Mouse (Mus musculus) gastrocnemius, postnatal 4 days (tissue): ENCODE results near the gene Pde4d. TPM values are rescaled to one million over a fixed set of nuclear protein-coding genes. Genes with fewer than 3 reads are reported as not detected.

Experiments used
- DNase-seq, 2 experiments: peaks; one replicate each; pipeline ENCODE4 v3.0.0; 2021 to 2022; ENCODE audit warnings: low spot score in 2 of 2, mixed read lengths in 2 of 2
- total RNA-seq, 2 experiments: library from RNA; stranded (reverse); gene quantifications; 2 replicates each; pipeline ENCODE4 v1.2.3; 2021

Pde4d gene
- total RNA-seq, 2 experiments from 2014 or later = 67.3 to 73.3 TPM

- DNase-seq = no peak
Observed at GRCm38 (mm10) chr13:109645910-109646284, 1196.1 kb downstream of the Pde4d start.

- no peak for DNase-seq
Observed at GRCm38 (mm10) chr13:109646597-109647232, 1197.0 kb downstream of the Pde4d start.

- no peak for DNase-seq
Observed at GRCm38 (mm10) chr13:109647479-109648199, 1197.9 kb downstream of the Pde4d start.

- DNase-seq = no peak
Observed at GRCm38 (mm10) chr13:109648311-109648710, 1198.6 kb downstream of the Pde4d start.

- no peak for DNase-seq
Observed at GRCm38 (mm10) chr13:109651790-109652605, 1202.2 kb downstream of the Pde4d start.

- DNase-seq = peak in 1 of 2 experiments; percentile 27
Observed at GRCm38 (mm10) chr13:109652631-109653030, 1202.9 kb downstream of the Pde4d start.

GRCm38 (mm10) chr13:109655390-109655789, 1205.6 kb downstream of the Pde4d start:
- no peak for DNase-seq

GRCm38 (mm10) chr13:109659103-109659502, 1209.4 kb downstream of the Pde4d start:
- no peak for DNase-seq

- no peak for DNase-seq
Observed at GRCm38 (mm10) chr13:109661345-109661744, 1211.6 kb downstream of the Pde4d start.

GRCm38 (mm10) chr13:109662099-109662498, 1212.4 kb downstream of the Pde4d start:
- DNase-seq = no peak

- no peak for DNase-seq
Observed at GRCm38 (mm10) chr13:109662731-109663130, 1213.0 kb downstream of the Pde4d start.

GRCm38 (mm10) chr13:109664956-109665802, 1215.4 kb downstream of the Pde4d start:
- no peak for DNase-seq

- no peak for DNase-seq
Observed at GRCm38 (mm10) chr13:109665803-109666403, 1216.2 kb downstream of the Pde4d start.

- DNase-seq = no peak
Observed at GRCm38 (mm10) chr13:109669965-109670364, 1220.2 kb downstream of the Pde4d start.

GRCm38 (mm10) chr13:109671589-109672347, 1222.0 kb downstream of the Pde4d start:
- no peak for DNase-seq

GRCm38 (mm10) chr13:109677047-109677446, 1227.3 kb downstream of the Pde4d start:
- DNase-seq = no peak

- DNase-seq = no peak
Observed at GRCm38 (mm10) chr13:109677617-109678016, 1227.9 kb downstream of the Pde4d start.

- DNase-seq = no peak
Observed at GRCm38 (mm10) chr13:109678991-109679390, 1229.2 kb downstream of the Pde4d start.

- DNase-seq = no peak
Observed at GRCm38 (mm10) chr13:109680229-109680628, 1230.5 kb downstream of the Pde4d start.
